Mouse (Mus musculus) kidney, postnatal 0 days (tissue): ENCODE results near the gene Tgfbr3. TPM values are rescaled to one million over a fixed set of nuclear protein-coding genes. Genes with fewer than 3 reads are reported as not detected.

Experiments used
- ATAC-seq: fragments of 200-750 bp; cut with Nextera tagmentation; replicated peaks from 2 replicates; pipeline ENCODE4 v1.8.0; 2017; ENCODE audit warnings: low read depth, moderate number of reproducible peaks, moderate TSS enrichment, moderate library complexity; ENCODE audit not compliant: low FRiP score
- DNase-seq: peaks from one replicate; pipeline ENCODE4 v3.0.0-alpha.2; 2016; ENCODE audit warnings: low spot score
- H3K27ac ChIP-seq: fragments of 300-500 bp; sonication (generic); 2 replicates; pipeline ENCODE4 v1.5.1; 2014; ENCODE audit warnings: mild to moderate bottlenecking
- H3K27me3 ChIP-seq: fragments of 300-500 bp; sonication (generic); 2 replicates; pipeline ENCODE4 v1.6.1; 2014; ENCODE audit warnings: low read length, mixed read lengths; ENCODE audit not compliant: insufficient read depth
- H3K36me3 ChIP-seq: fragments of 300-500 bp; sonication (generic); 2 replicates; pipeline ENCODE4 v1.6.1; 2014; ENCODE audit warnings: low read length, mixed read lengths; ENCODE audit not compliant: insufficient read depth
- H3K4me1 ChIP-seq: fragments of 300-500 bp; sonication (generic); replicated peaks from 2 replicates; pipeline ENCODE4 v1.6.1; 2014; ENCODE audit warnings: antibody characterized with exemption, low read length, mixed read lengths; ENCODE audit not compliant: insufficient read depth
- H3K4me2 ChIP-seq: fragments of 300-500 bp; sonication (generic); 2 replicates; pipeline ENCODE4 v1.6.1; 2014; ENCODE audit warnings: mild to moderate bottlenecking, low read length, moderate library complexity, mixed read lengths
- H3K4me3 ChIP-seq: fragments of 300-500 bp; sonication (generic); replicated peaks from 2 replicates; pipeline ENCODE4 v1.5.1; 2014; ENCODE audit warnings: low read depth, low read length
- H3K9ac ChIP-seq: fragments of 300-500 bp; sonication (generic); 2 replicates; pipeline ENCODE4 v1.6.1; 2014; ENCODE audit warnings: low read depth, low read length
- H3K9me3 ChIP-seq: fragments of 300-500 bp; sonication (generic); replicated peaks from 2 replicates; pipeline ENCODE4 v1.6.1; 2016; ENCODE audit warnings: low read length, inconsistent platforms, mixed read lengths
- CTCF ChIP-seq: IDR thresholded peaks from 2 replicates; pipeline ENCODE4 v1.5.1; 2016; ENCODE audit warnings: antibody characterized with exemption, low read depth, mild to moderate bottlenecking, moderate library complexity
- WGBS: fragments of 180-500 bp; shearing (Covaris S2); extraction: QIAGEN DNeasy Blood & Tissue Kit; methylation state at CpG from one replicate; pipeline ENCODE4 v1.1.7; 2014; 5-methylcytosine and 5-hydroxymethylcytosine counted together
- polyA plus RNA-seq: library from polyadenylated mRNA; unstranded; fragments of >200 nt; fragmentation: Nextera tagmentation; extraction: Ambion mirVana; gene quantifications from 2 replicates; pipeline ENCODE4 v1.2.1, GENCODE M21; 2015

The Tgfbr3 gene
- polyA plus RNA-seq, 1 experiment from 2014 or later, result 10.8 TPM

GRCm38 (mm10) chr5:107181820-107182219 is 107.6 kb downstream of the Tgfbr3 start:
- Histone ChIP-seq H3K36me3 (no peaks in the 10 kb centered on the region), H3K27me3 (no peaks in the 10 kb centered on the region), H3K9me3 (no peaks in the 10 kb centered on the region), H3K4me3 (no peak overlapping the region), H3K4me2 (no peak overlapping the region), H3K9ac (no peak overlapping the region), H3K4me1 (0 out of 2 replicates have a peak, but pooled peaks cover 9% of the 10 kb centered on the region), H3K27ac (no peak overlapping the region)
- TF ChIP-seq CTCF, result no peak
- DNase-seq (no peak), ATAC-seq (no peak)
- 87% methylated on average over 4 of the region's 4 CpGs for WGBS

GRCm38 (mm10) chr5:107179194-107179593 is 110.2 kb downstream of the Tgfbr3 start:
- Histone ChIP-seq H3K36me3 (no peaks in the 10 kb centered on the region), H3K4me3 (no peak overlapping the region), H3K27ac (no peak overlapping the region), H3K9ac (no peak overlapping the region), H3K4me2 (no peak overlapping the region), H3K4me1 (0 out of 2 replicates have a peak, but pooled peaks cover 9% of the 10 kb centered on the region), H3K27me3 (no peaks in the 10 kb centered on the region), H3K9me3 (no peaks in the 10 kb centered on the region)
- WGBS, result 90% methylated on average over 5 of the region's 5 CpGs
- no peak for DNase-seq
- no peak for ATAC-seq
- TF ChIP-seq CTCF, result no peak

GRCm38 (mm10) chr5:107177791-107178190 is 111.6 kb downstream of the Tgfbr3 start:
- Histone ChIP-seq H3K27ac (no peak overlapping the region), H3K36me3 (no peaks in the 10 kb centered on the region), H3K4me1 (0 out of 2 replicates have a peak, but pooled peaks cover 4% of the 10 kb centered on the region), H3K9ac (no peak overlapping the region), H3K9me3 (no peaks in the 10 kb centered on the region), H3K27me3 (no peaks in the 10 kb centered on the region), H3K4me3 (no peak overlapping the region), H3K4me2 (no peak overlapping the region)
- ATAC-seq (no peak), DNase-seq (no peak)
- no peak for TF ChIP-seq CTCF
- 35% methylated on average over 6 of the region's 6 CpGs for WGBS

GRCm38 (mm10) chr5:107177248-107177647 is 112.2 kb downstream of the Tgfbr3 start:
- ATAC-seq, result no peak
- 68% methylated on average over 2 of the region's 2 CpGs for WGBS

GRCm38 (mm10) chr5:107176796-107177195 is 112.6 kb downstream of the Tgfbr3 start:
- Histone ChIP-seq H3K27ac (no peak overlapping the region), H3K4me1 (0 out of 2 replicates have a peak, but pooled peaks cover 4% of the 10 kb centered on the region), H3K9me3 (no peaks in the 10 kb centered on the region), H3K4me3 (no peak overlapping the region), H3K27me3 (no peaks in the 10 kb centered on the region), H3K9ac (no peak overlapping the region), H3K4me2 (no peak overlapping the region), H3K36me3 (no peaks in the 10 kb centered on the region)
- TF ChIP-seq CTCF, result no peak
- DNase-seq, result no peak
- 60% methylated on average over 4 of the region's 4 CpGs for WGBS
- ATAC-seq, result no peak

More at GRCm38 (mm10) chr5:107177248-107177647, 112.2 kb downstream of the Tgfbr3 start:
- Histone ChIP-seq H3K36me3 (no peaks in the 10 kb centered on the region), H3K27me3 (no peaks in the 10 kb centered on the region), H3K4me2 (no peak overlapping the region), H3K9me3 (no peaks in the 10 kb centered on the region), H3K27ac (no peak overlapping the region), H3K4me3 (no peak overlapping the region), H3K9ac (no peak overlapping the region), H3K4me1 (0 out of 2 replicates have a peak, but pooled peaks cover 4% of the 10 kb centered on the region)
- no peak for DNase-seq
- TF ChIP-seq CTCF, result no peak

GRCm38 (mm10) chr5:107176196-107176595 is 113.2 kb downstream of the Tgfbr3 start:
- Histone ChIP-seq H3K27ac (no peak overlapping the region), H3K9me3 (no peaks in the 10 kb centered on the region), H3K4me2 (no peak overlapping the region), H3K4me1 (0 out of 2 replicates have a peak, but pooled peaks cover 4% of the 10 kb centered on the region), H3K36me3 (no peaks in the 10 kb centered on the region), H3K4me3 (no peak overlapping the region), H3K27me3 (no peaks in the 10 kb centered on the region), H3K9ac (no peak overlapping the region)
- no peak for ATAC-seq
- TF ChIP-seq CTCF, result no peak
- WGBS, result 81% methylated on average over 4 of the region's 4 CpGs
- DNase-seq, result no peak

- Histone ChIP-seq H3K4me1 (0 out of 2 replicates have a peak, but pooled peaks cover 4% of the 10 kb centered on the region), H3K36me3 (no peaks in the 10 kb centered on the region), H3K9me3 (no peaks in the 10 kb centered on the region), H3K27me3 (no peaks in the 10 kb centered on the region), H3K4me2 (no peak overlapping the region), H3K4me3 (no peak overlapping the region), H3K27ac (no peak overlapping the region), H3K9ac (no peak overlapping the region)
- no peak for TF ChIP-seq CTCF
- ATAC-seq (no peak), DNase-seq (no peak)
Observed at GRCm38 (mm10) chr5:107174188-107174587, 115.2 kb downstream of the Tgfbr3 start.
